Mouse (Mus musculus): ENCODE data around the gene Pdlim7.

- TF ChIP-seq POLR2A (IDR thresholded peaks at IDR 0.05; ENCODE audit: insufficient read depth, low read depth, low read length): no peak
- TF ChIP-seq CTCF (IDR thresholded peaks at IDR 0.05): 0 out of 2 replicates have a peak, but pooled peaks have one; percentile 14
- no peak for TF ChIP-seq EP300 (IDR thresholded peaks at IDR 0.05; ENCODE audit: insufficient read depth, low read depth, low read length)
Measured at GRCm38 (mm10) chr13:55486029-55486794, 27.3 kb downstream of the Pdlim7 start.

Measured in heart, adult 2 months (tissue).